Mouse (Mus musculus) C2C12 (cell line): ENCODE results near the gene Prss50. TPM values are rescaled to one million over a fixed set of nuclear protein-coding genes. Genes with fewer than 3 reads are reported as not detected.

Experiments
- H3K27me3 ChIP-seq: one replicate; pipeline ENCODE4 v1.6.1; 2011; ENCODE audit not compliant: control insufficient read depth, insufficient read depth, insufficient read length
- H3K36me3 ChIP-seq: one replicate; pipeline ENCODE4 v1.6.1; 2011; ENCODE audit not compliant: control insufficient read depth, insufficient read depth
- H3K4me3 ChIP-seq: one replicate; pipeline ENCODE4 v1.5.1; 2011; ENCODE audit warnings: mild to moderate bottlenecking, control low read depth; ENCODE audit not compliant: poor library complexity, insufficient read depth, severe bottlenecking
- H3K79me2 ChIP-seq: one replicate; pipeline ENCODE4 v1.6.1; 2011; ENCODE audit not compliant: control insufficient read depth, insufficient read depth
- H3K79me3 ChIP-seq: one replicate; pipeline ENCODE4 v1.6.1; 2011; ENCODE audit warnings: low read depth, control low read depth
- H3ac ChIP-seq: one replicate; pipeline ENCODE3; 2011; ENCODE audit warnings: low read depth; ENCODE audit not compliant: control insufficient read depth, insufficient read length
- CEBPB ChIP-seq: IDR thresholded peaks from one replicate; pipeline ENCODE4 v1.6.1; 2011; ENCODE audit warnings: low read depth, mild to moderate bottlenecking, control low read depth, moderate library complexity
- CTCF ChIP-seq: IDR thresholded peaks from one replicate; pipeline ENCODE4 v1.5.1; 2011; ENCODE audit not compliant: control insufficient read depth, insufficient read depth, insufficient read length
- FOSL1 ChIP-seq: IDR thresholded peaks from one replicate; pipeline ENCODE4 v1.8.0; 2011; ENCODE audit warnings: mild to moderate bottlenecking, low read length; ENCODE audit not compliant: poor library complexity, insufficient read depth, severe bottlenecking
- MAX ChIP-seq: IDR thresholded peaks from one replicate; pipeline ENCODE4 v1.6.1; 2011; ENCODE audit warnings: mild to moderate bottlenecking, control low read depth
- MYOD1 ChIP-seq: IDR thresholded peaks from one replicate; pipeline ENCODE4 v1.6.1; 2011; ENCODE audit warnings: low read depth; ENCODE audit not compliant: control insufficient read depth, insufficient read length
- MYOG ChIP-seq: IDR thresholded peaks from one replicate; pipeline ENCODE4 v1.6.1; 2011; ENCODE audit not compliant: control insufficient read depth, insufficient read length; ENCODE audit errors: extremely low read depth
- USF1 ChIP-seq: IDR thresholded peaks from one replicate; pipeline ENCODE4 v1.6.1; 2011; ENCODE audit warnings: low read depth, mild to moderate bottlenecking, control low read depth, moderate library complexity
- polyA plus RNA-seq: library from polyadenylated mRNA; unstranded; fragments of >200 nt; fragmentation: generic; extraction: Trizol; gene quantifications from one replicate; pipeline ENCODE4 v1.2.1, GENCODE M21; 2012; ENCODE audit warnings: missing spikeins

The Prss50 gene
- polyA plus RNA-seq, 1 experiment: 0.04 TPM

- H3K27me3 ChIP-seq: peaks cover 13% of the 10 kb centered on the region
- TF ChIP-seq MAX (no peak), CEBPB (no peak), MYOG (no peak)
These were observed 19.6 kb downstream of the Prss50 start for GRCm38 (mm10) chr9:110877353-110877752.

GRCm38 (mm10) chr9:110877888-110878287, 20.1 kb downstream of the Prss50 start:
- no peak for TF ChIP-seq CTCF
- TF ChIP-seq USF1: no peak
- TF ChIP-seq FOSL1: no peak
- no peak for TF ChIP-seq MAX
- TF ChIP-seq MYOD1: no peak
- TF ChIP-seq MYOG: no peak
- no peak for TF ChIP-seq CEBPB
- H3K27me3 ChIP-seq: peaks cover 12% of the 10 kb centered on the region

More at GRCm38 (mm10) chr9:110877353-110877752, 19.6 kb downstream of the Prss50 start:
- Histone ChIP-seq H3K79me2 (no peaks in the 10 kb centered on the region), H3K4me3 (no peak overlapping the region), H3K79me3 (no peaks in the 10 kb centered on the region), H3ac (no peak overlapping the region), H3K36me3 (no peaks in the 10 kb centered on the region)

GRCm38 (mm10) chr9:110879191-110879920, 21.6 kb downstream of the Prss50 start, which contains the start of gene Als2cl:
TSS of gene Als2cl (plus strand) at chr9:110879870.
- no peak within 1 kb of the TSS for H3ac ChIP-seq
- H3K4me3 ChIP-seq: peak within 1 kb of the TSS; percentile 25
- no peaks in the 10 kb centered on the region for H3K79me2 ChIP-seq
- TF ChIP-seq CEBPB (no peak), MYOD1 (no peak), USF1 (no peak), CTCF (no peak), MAX (no peak), MYOG (no peak), FOSL1 (no peak)
- H3K27me3 ChIP-seq: no peaks in the 10 kb centered on the region
- no peaks in the 10 kb centered on the region for H3K79me3 ChIP-seq
- no peaks in the 10 kb centered on the region for H3K36me3 ChIP-seq

More at GRCm38 (mm10) chr9:110877888-110878287, 20.1 kb downstream of the Prss50 start:
- H3K4me3 ChIP-seq: no peak overlapping the region
- no peaks in the 10 kb centered on the region for H3K79me2 ChIP-seq
- no peaks in the 10 kb centered on the region for H3K79me3 ChIP-seq
- no peak overlapping the region for H3ac ChIP-seq
- no peaks in the 10 kb centered on the region for H3K36me3 ChIP-seq

GRCm38 (mm10) chr9:110879998-110880561, 22.3 kb downstream of the Prss50 start, which contains the start of gene Tmie:
TSS of gene Tmie (minus strand) at chr9:110880113.
- H3ac ChIP-seq: no peak within 1 kb of the TSS
- no peaks in the 10 kb centered on the region for H3K79me2 ChIP-seq
- no peaks in the 10 kb centered on the region for H3K36me3 ChIP-seq
- H3K27me3 ChIP-seq: no peaks in the 10 kb centered on the region
- TF ChIP-seq MAX: no peak
- TF ChIP-seq MYOD1: no peak
- TF ChIP-seq FOSL1: no peak
- no peak for TF ChIP-seq CEBPB
- TF ChIP-seq MYOG: no peak
- TF ChIP-seq USF1: no peak
- no peak for TF ChIP-seq CTCF
- H3K79me3 ChIP-seq: no peaks in the 10 kb centered on the region
- H3K4me3 ChIP-seq: peak within 1 kb of the TSS; percentile 25

GRCm38 (mm10) chr9:110880772-110881171, 23.0 kb downstream of the Prss50 start:
- Histone ChIP-seq H3ac (no peak overlapping the region), H3K36me3 (no peaks in the 10 kb centered on the region), H3K27me3 (no peaks in the 10 kb centered on the region), H3K79me3 (no peaks in the 10 kb centered on the region), H3K79me2 (no peaks in the 10 kb centered on the region), H3K4me3 (peak overlapping the region; percentile 25)
- TF ChIP-seq MYOG: no peak
- no peak for TF ChIP-seq FOSL1
- TF ChIP-seq CEBPB: no peak
- no peak for TF ChIP-seq CTCF
- TF ChIP-seq MAX: no peak
- TF ChIP-seq USF1: no peak
- TF ChIP-seq MYOD1: no peak
